Mouse (Mus musculus) right cerebral cortex, adult 2 months (tissue): ENCODE measurements around the gene Fam166a.
A peak's percentile ranks its signal among the peaks of the same experiment; 100 is the strongest.

ENCODE experiments used
- DNase-seq, 2 experiments: peaks; one replicate each; pipeline ENCODE4 v3.0.0; 2021 to 2022; ENCODE audit warnings: low spot score in 2 of 2

Fam166a gene

DNA sequence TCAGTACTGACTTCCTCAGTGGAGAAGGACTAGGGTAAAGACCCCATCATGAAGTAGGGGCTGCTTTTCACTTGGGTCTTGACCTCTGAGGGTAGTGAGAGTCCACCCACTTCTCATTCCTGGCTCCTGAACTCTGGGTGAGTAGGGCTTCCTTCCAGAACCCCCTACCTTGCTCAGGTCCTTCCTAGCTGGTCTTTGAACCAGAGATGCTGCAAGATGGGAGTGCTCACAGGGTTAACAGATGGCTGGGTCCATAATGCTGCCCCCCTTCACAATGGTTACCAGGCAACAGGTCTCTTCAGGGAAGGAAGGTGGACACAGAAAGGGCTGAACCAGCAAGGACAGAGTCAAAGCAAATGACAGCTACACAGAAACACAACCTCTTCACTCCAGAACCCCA lies at the start of gene Fam166a:
Gene Fam166a (plus strand): TSS at position 301 of the 400 bp plus-strand sequence.
- DNase-seq = no peak

DNA sequence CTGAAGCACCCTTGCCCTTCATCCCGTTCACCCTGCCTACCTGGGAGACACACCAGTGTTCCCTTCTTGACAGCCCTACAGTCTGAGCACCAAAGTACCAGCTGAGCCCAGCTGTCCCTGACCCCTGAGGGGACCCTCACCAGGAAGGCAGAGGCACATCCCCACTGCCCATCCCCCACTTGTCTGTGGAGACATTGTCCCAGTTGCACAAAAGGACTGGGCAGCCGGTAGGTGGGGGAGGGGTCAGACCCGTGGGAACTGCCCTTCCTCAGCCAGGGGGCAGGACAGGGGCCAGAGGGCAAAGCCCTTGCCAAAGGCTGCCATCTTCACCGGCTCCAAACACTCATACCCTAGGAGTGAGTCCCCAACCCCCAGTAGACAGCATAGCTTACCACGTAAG lies 48.8 kb upstream of the Fam166a start:
- DNase-seq = no peak

DNA sequence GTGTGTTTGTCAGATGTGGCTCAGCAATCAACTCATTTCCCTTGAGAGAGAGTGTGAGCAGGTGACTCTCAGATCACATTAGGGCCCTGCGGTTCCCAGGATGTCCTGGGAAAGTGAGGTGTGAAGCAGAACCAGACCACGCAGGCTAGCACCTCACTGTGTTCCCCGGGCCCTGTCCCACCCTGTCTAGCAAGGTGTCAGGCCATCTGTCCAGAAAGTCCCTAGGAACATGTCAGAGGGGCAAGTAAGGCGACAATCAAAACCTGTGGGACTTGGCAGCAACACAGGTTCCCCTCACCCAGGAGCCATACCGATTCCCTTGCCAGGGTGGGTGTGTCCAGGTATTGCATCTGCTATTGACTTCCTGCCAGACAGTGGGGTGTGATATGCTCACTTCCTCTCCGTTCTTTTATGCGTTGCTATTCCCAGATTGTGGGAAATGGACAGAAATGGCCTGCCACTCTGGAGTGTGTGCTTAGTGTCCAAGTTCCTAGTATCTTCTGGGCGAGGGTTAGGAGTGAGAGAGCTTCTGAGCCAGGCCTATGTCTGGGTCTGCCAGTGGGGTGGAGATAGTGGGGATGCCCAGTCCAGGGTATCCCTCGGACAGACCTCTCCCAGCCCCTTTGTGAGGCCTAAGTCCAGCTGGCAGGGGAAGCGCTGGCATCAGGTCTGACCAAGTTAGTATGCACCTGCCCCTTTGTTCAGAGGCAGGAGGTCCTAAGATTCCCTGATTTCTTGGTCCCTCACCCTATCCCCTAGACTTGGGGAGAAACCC lies 48.0 kb upstream of the Fam166a start:
- DNase-seq = no peak

DNA sequence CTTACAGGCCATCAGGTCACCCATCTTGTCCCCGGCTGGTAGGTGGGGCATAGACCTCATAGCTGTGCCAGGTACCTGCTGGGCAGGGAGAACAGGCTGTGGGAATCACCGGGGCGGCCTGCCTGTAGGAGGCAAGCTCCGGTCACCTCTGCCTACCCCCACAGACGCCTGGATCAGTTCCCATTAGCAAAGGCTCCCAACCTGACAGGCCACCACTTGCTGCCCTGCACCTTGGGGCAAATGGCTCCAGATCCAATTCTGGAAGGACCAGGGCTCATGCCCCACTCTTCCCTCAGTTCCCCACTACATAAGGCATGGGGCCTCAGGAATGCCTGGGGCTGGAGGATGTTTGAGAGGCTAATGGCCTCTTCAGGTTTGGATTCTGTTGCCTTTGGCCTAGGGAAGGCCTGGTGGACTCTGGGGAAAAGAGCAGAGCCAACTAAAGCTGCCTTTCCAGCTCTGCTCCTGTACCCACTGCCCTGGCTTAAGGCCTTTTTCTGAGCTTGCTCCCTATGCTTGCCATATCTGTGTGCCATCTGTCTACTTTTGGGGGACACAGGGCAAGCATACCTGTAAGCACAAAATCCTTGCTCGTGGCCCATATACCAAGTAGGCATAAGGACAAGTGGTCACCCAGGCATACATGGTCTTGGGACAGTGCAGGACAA lies 47.3 kb upstream of the Fam166a start:
- no peak for DNase-seq

DNA sequence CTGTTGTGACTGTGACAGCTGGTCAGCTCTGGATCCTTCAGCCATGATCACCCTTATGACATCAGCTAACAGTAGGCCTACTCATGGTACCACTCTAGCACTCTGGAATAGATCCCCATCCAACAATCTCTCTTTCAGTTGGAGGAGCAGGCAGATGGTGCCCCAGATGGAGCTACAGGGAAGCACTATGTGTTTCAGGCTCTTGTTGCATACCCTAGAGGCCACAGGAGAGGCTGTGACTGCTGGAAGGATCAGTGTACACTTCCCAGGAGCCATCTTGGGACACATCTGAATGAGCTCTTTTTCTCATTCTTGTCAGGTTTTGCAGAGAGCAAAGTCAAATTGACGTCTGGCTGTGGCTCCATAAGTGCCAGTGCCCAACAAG lies 46.8 kb upstream of the Fam166a start:
- DNase-seq = no peak

DNA sequence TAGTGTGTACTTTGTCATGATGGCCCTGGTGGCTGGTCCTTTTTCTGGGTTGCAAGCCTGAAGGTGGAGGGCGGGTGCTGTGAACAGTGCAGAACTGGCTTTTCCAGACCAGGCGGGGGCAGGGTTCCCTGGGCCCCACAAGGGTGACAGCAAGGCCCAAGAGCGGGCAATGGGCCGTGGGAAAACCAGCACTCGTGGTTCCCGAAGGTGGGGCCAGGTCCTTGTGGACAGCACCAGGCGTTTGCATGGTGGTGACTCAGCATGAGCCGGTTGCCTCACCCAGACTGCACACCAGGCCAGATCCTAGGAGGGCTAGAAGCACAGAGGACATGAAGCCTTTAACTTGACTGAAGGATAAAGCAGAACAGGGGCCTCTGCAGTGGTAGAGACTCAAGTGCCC lies 45.9 kb upstream of the Fam166a start:
- no peak for DNase-seq

DNA sequence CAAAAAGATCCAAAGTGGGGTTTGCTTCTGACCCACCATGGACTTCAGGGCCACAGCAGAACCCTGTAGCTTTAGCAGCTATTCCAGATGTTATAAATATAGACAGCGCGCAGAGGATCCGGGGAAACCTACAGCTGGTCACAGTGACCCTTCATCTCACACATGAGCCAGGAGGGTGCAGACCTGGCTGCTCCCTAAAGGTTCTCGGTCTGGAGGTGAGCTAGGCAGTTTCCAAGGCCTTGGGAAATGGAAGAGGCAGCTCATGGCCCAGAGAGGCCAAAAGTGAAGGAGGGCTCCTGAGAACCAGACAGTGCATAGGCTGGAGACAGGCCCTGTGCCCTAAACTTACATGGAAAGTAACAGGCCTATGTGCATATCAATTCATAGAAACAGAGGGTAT lies 44.7 kb upstream of the Fam166a start:
- no peak for DNase-seq

DNA sequence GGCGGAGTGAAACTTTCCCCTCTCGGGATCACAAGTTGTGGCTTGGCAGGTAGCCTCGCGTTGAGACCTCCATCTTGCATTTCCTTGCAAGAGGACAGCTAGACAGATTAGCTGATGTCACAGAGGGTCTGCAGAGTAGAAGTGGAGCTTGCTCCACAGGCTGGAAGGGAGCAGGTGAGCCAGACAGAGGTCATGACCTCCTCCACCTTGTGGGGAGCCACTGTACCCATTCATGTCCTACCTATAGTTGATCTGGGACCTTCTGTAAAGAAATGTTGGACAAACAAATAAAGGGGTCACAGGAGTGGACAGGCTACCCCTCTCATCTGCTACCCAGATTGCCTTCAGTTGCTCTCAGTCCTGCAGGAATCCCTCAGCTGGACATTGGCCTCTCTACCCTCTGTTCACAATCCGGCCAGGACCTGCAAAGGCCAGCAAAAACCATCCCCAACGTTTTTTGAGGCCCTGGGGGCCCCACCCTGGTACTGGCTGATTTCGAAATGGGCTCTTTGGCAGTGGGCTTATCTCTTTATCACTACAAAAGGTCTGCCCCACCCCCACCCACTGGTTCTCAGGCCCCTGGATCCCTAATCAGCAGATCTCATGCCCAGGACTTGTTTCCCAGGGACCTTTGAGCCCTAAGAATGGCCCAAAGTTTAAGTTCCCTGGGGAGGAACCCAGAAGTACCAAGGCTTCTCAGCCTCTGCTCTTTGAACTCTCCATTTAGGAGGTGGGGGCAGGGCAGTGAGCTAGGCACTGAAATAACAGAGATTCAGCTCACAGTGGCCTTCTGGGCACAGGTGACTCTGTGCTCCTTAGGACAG lies 43.5 kb upstream of the Fam166a start:
- no peak for DNase-seq

DNA sequence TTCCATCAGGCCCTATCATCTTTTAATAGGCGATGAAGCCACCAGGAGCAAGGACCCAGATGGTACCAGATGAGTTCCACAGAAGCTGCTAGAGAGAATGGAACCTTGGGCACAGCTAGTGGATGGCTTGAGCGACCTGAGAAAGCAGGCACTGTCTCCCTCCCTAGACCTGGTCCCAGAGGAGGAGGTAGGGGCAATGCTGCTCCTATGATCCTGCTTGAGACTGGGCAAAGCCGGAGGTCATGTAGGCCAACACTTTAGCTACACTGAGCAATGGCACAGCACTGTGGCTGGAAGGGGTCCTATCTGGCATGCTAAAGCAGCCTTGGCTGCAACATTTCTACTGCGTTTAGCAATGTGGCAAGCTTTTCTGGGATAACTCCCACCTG lies 42.9 kb upstream of the Fam166a start:
- no peak for DNase-seq

DNA sequence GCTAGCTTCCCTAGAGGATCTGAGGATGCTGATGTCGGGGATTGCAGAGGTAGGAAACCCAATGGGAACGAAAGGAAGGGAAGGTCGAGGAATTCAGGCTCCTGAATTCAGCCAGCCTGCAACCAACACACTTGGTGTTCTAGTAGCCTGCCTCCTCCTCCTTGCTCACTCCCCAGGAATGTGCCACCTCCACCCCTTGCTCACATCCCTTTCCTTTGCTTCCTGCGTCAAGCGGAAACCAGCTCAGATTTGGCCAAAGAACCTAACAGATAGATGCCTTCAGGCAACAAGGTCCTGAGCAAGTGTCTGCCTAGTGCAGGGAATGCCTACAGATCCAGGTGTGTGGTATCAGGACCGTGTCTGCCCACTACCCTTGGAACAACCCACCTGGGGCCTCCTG lies 42.0 kb upstream of the Fam166a start:
- no peak for DNase-seq

DNA sequence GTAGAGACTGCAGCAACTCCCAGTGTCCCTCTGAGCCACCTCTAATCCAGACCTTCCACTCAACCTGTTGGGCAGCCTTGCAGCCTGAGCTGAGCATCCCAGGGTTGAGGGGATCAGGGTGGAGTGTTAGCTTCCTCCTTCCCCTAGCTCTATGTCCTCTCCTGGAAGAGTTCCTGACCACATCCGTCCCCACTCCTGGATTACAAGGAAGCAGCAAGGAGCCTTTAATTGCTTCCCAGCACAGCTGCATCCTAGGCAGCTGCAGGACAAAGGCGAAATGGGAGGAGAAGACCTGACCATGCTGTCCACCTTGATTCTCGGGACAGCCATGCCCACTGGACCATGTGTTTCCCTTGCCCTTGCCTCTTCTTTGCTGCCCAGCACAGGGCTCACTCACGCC lies 41.5 kb upstream of the Fam166a start:
- no peak for DNase-seq

DNA sequence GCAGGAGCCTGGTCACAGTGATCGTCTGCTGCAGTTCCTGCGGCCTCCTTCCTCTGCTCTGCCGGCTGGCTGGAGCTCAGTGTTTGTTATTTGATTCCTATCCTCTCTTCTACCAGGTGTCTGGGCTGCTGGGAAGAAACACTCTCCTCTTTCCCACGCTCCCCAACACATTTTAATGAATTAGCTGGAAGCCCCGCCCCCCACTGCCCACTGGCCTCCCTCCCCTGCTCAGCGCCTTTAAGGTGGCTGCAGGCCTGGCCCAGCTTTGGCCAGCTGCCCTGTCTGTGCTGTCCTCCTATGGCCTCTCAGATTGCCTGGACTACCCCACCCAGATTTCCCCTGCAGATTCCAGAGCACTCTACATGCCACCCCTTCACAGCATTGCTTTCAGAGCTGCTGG lies 40.9 kb upstream of the Fam166a start:
- DNase-seq = peak in 1 of 2 experiments; percentile 46

DNA sequence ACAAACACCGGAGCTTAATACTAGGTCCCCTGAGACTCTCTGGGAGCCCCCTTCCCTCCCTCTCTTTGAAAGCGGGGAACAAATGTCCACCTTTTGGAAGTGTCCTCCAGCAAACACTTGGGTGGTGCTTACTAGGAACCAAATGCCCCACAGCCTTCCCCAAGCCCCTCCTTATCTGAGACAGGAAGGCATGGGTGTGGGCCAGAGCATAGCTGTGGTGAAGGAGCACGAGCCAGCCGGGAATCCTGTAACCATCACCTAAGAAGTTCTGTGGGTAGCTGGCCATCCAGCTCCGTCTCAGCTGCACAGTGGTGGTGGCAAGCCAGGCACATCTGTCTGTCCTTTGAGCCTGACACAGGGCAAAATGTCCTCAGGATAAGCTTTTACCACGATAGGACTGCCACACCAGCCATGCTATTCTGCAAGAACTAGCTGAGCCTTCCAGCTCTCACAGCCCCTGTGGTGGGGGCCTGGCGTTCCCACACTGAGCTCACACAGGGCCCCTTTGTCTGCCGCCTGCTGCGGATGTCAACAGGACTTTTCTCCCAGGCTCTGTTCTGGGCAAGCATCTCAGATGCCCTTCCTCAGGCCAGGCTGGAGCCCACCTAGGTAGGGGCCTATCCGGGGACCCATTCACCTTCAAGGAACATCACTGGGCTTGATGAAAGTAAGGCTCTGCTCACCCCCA lies 40.1 kb upstream of the Fam166a start:
- DNase-seq = no peak

DNA sequence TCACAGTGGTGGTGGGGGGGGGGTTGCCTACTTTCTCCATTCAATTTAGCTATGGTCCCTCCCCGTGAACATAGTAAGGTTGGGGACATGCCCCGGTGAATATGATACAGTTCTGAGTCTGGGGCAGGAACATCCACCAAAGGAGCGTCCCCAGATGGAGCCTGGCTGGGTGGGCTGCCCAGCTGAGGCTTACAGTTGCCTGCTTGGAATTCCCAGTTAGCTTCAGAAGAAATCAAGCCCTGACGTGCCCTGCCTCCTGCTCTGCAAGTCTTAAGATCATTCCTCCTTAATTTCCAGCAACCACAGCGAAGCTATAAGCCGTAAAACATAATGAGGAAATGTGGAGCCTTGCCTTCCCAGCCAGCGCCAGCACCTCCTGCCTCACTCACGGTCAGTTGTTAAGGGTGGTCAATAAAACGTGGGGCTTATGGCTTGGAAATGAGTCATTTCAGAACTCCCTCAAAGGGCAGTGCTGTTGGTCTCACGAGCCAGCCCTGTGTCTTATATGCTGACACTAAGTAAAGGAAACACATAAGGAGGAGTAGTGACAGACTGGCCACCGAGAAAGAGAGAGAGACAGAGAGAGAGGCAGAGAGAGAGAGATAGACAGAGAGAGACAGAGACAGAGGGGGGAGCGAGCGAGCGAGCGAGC lies 38.9 kb upstream of the Fam166a start:
- DNase-seq = no peak

DNA sequence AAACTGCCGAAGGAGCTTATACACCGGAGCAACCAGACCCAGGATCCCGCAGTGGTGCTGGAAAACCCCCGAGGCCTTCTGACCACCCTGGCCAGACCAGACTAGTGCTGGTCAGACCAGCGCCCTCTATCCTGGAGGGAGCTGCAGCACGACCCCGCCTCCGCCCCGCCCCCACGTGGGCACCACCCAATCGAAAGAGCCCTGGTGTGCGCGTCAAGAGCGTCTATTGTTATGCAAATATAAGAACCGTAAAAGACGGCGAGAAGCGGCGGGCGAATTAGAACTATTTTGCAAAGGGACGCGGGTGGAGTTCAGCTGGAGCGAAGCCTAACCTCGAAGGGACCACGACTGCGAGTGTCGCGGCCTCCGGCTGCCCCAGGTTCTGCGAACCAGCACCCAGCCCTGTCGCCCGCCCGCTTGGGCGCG lies 38.1 kb upstream of the Fam166a start, which contains the start of gene Nrarp:
Gene Nrarp (plus strand): TSS at position 281 of the 426 bp plus-strand sequence.
- peak; percentile 91 to 92 for DNase-seq

DNA sequence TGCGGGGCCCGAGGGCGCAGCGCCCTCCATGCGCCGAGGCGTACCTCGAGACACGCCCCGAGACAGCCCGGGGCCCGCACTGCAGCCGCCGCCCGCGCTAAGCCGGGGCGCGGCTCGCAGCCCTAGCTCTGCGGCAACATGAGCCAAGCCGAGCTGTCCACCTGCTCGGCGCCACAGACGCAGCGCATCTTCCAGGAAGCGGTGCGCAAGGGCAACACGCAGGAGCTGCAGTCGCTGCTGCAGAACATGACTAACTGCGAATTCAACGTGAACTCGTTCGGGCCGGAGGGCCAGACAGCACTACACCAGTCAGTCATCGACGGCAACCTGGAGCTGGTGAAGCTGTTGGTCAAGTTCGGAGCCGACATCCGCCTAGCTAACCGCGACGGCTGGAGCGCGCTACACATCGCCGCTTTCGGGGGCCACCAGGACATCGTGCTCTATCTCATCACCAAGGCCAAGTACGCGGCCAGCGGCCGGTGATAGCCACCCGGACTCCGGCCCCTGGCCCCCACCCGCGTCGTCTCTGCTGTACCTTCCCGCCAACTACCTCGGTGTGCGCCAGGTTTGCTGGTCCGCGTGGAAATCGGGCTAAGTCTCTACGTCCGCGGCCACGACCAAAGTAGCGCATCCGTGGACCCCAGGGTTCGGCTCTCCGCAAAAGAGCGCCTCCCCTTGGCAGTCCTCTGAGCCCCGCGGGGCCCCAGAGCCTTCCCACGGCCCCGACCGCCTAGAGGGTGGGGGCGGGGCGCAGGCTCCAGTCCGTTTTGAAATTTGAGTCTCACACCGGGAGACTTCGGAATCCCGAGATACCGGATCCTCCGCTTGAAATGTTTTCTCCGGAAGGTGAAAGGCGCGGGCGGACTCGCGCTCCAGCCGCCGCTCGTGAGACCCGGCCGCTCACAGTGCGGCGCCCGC lies 37.3 kb upstream of the Fam166a start:
- peak; percentile 31 to 52 for DNase-seq

DNA sequence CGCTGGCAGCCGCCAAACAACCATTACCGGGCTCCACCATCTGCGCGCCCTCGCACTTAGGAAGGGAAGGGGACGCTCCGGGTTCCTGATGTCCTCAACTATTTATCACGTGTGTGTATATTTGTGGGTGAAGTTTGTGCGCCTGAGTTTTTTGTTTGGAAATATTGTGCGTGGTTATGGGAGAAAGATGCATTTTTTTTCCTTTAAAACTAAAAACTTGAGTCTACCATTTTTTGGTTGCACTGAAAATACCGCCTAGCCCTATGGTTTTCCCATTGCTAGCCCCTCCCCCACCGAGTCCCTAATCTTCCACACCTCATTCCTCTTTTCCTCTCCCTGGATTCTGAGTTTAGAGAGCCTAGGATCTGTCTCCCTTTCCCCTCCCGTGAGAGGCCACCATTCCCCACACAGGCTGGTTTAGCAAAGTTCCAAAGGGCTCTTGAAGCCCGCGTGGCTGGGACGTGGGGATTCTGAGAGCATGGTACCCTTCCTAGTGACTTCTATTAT lies 36.6 kb upstream of the Fam166a start:
- no peak for DNase-seq

DNA sequence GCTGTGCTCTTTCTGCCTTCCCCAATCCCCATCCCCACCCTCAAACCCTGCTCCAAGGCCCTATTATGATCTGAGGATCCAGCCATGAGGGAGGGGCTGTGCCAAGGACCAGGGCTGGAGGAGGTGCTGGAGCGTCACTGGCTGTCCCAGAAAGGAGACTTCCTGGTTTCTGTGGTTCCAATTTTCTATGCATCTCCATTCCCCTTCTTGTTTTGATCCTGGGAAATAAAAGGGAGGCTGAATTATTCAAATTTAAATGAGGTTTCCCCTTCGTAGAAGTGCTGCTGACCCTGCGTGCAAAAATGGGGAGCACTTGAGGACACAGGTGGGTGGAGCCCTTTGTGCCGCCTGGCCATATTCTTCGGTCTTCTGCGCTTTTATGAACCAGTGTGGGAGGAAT lies 35.9 kb upstream of the Fam166a start:
- DNase-seq = no peak

DNA sequence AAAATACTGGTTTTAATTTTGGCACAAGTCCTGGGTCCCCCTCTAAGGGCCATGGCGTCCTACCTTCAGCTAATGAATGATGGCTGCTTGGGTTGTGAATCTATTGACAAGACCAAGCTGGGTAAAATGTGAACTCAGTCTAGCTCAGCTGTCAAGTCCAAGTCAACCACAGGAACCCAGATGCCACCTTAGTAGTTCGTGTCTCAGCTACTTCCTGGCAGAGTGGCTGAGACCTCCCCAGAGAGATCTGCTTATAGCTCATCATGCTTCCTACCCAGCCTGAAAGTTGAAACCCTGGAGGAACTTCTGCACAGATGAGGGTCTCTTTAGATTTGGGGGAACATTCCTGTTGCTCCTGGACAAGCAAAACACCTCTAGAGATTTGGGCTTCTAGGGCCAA lies 35.2 kb upstream of the Fam166a start:
- DNase-seq = no peak

DNA sequence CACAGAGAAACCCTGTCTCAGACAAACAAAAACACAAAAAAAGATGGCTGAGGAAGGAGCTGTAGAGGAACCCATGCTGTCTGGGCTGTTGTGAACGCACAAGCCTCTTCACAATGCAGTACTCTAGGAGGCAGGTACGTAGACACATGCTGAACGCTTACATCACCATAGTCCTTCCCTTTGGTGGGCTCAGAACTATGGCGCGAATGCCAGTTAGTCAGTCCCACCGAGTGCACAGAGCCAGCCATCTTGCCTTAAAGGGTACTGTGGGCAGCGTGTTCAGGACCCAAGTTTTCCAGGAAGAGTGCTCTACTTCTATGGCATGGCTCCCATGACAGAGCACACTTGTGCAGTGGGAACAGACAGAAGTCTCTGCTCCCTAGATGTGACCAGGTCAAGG lies 34.0 kb upstream of the Fam166a start:
- no peak for DNase-seq
